Mouse (Mus musculus): ENCODE results near the gene Hes5. TPM values are rescaled to one million over a fixed set of nuclear protein-coding genes. Genes with fewer than 3 reads are reported as not detected.

Gene Hes5
- polyA plus RNA-seq, 1 experiment from 2014 or later, result 159 TPM

GRCm38 (mm10) chr4:155006296-155006695 is 45.6 kb downstream of the Hes5 start:
- H3K9ac ChIP-seq, result no peak overlapping the region
- H3K4me2 ChIP-seq, result no peak overlapping the region
- H3K4me3 ChIP-seq, result no peak overlapping the region
- ATAC-seq (ENCODE audit: low FRiP score, low read depth), result no peak
- no peaks in the 10 kb centered on the region for H3K36me3 ChIP-seq
- 66% methylated on average over 10 of the region's 10 CpGs for WGBS
- H3K9me3 ChIP-seq, result no peaks in the 10 kb centered on the region
- no peaks in the 10 kb centered on the region for H3K27me3 ChIP-seq
- peaks cover 10% of the 10 kb centered on the region for H3K4me1 ChIP-seq (replicated peaks)
- 0 out of 2 replicates have a peak overlapping the region, but pooled peaks have one; percentile 10 for H3K27ac ChIP-seq (replicated peaks)

- Histone ChIP-seq H3K4me3 (no peak overlapping the region), H3K27me3 (no peaks in the 10 kb centered on the region), H3K4me2 (no peak overlapping the region), H3K4me1 (replicated peaks) (peaks cover 22% of the 10 kb centered on the region), H3K27ac (replicated peaks) (no peak overlapping the region), H3K9ac (no peak overlapping the region), H3K9me3 (no peaks in the 10 kb centered on the region), H3K36me3 (no peaks in the 10 kb centered on the region)
- ATAC-seq (ENCODE audit: low FRiP score, low read depth), result no peak
- WGBS, result 87% methylated on average over 3 of the region's 3 CpGs
Measured at GRCm38 (mm10) chr4:155007641-155008040, 46.9 kb downstream of the Hes5 start.

DNA sequence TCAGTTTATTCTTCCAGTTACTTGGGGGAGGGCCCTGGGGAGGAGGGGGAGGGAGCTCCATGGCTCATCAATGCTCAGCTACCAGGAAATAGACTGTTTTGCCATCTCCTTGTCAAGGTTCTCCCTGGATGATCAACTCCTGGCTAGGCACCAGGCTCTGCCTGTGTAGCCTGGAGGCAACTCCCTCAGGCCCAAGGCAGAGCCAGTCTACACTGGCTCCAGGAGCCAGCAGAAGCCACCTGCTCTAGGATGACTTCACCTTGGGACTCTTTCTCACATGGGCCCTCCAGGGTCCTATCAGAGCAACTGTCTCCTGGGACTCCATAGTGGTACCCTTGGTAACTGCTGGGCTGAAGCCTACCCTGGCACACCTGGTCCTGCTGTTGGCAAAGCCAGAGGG is 47.4 kb downstream of the Hes5 start:
- H3K9me3 ChIP-seq, result no peaks in the 10 kb centered on the region
- no peaks in the 10 kb centered on the region for H3K27me3 ChIP-seq
- H3K9ac ChIP-seq, result no peak overlapping the region
- no peak overlapping the region for H3K4me3 ChIP-seq
- H3K4me1 ChIP-seq (replicated peaks), result peaks cover 24% of the 10 kb centered on the region
- H3K36me3 ChIP-seq, result no peaks in the 10 kb centered on the region
- H3K27ac ChIP-seq (replicated peaks), result no peak overlapping the region
- no peak overlapping the region for H3K4me2 ChIP-seq
- ATAC-seq (ENCODE audit: low FRiP score, low read depth), result no peak

DNA sequence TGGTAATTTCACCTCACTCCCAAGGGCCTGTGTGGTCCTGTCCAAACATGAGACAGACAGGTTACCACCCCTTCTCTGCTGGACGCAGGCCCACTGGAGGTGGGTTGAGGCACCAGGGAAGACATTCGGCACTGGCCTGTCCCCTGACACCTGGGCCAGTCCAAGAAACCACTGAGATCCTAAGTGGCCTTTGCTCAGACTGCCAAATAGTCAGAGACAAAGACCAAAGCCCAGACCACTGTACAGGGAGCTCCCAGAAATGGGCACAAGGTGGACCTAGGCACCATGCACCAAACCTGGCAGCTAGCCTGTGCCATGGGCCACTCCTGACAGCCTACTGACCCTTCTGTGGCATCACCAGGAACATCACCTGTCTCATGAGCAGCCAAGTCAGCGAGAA is 48.5 kb downstream of the Hes5 start:
- no peak for ATAC-seq (ENCODE audit: low FRiP score, low read depth)
- H3K4me2 ChIP-seq, result no peak overlapping the region
- peaks cover 24% of the 10 kb centered on the region for H3K4me1 ChIP-seq (replicated peaks)
- no peak overlapping the region for H3K4me3 ChIP-seq
- no peaks in the 10 kb centered on the region for H3K27me3 ChIP-seq
- H3K27ac ChIP-seq (replicated peaks), result no peak overlapping the region
- H3K9me3 ChIP-seq, result no peaks in the 10 kb centered on the region
- WGBS, result 85% methylated on average over 3 of the region's 3 CpGs
- H3K36me3 ChIP-seq, result no peaks in the 10 kb centered on the region
- H3K9ac ChIP-seq, result no peak overlapping the region

DNA sequence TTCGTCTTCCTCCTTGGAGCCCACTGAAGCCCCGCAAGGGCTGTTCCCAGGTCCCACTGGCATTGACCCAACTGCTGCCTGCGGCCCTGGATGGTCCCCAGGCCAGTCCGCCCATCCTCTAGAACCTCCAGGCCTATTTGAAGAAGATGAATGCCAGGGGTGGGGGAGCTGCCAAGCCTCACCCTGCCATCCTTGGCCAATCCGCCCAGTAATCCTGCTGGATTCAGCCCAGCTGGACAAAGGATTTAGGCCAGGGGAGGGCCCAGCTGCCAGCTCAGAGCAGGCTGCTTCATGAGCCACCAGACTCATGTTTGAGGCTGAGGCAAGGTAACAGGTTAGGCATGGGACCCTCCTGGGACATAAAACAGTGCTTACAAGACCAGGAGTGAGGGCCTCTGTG is 50.1 kb downstream of the Hes5 start:
- no peaks in the 10 kb centered on the region for H3K36me3 ChIP-seq
- H3K4me1 ChIP-seq (replicated peaks), result peaks cover 24% of the 10 kb centered on the region
- H3K9ac ChIP-seq, result no peak overlapping the region
- H3K4me3 ChIP-seq, result no peak overlapping the region
- no peak overlapping the region for H3K4me2 ChIP-seq
- WGBS, result 64% methylated on average over 5 of the region's 5 CpGs
- 0 out of 2 replicates have a peak, but pooled peaks have one; percentile 50 for ATAC-seq (ENCODE audit: low FRiP score, low read depth)
- H3K27me3 ChIP-seq, result no peaks in the 10 kb centered on the region
- H3K27ac ChIP-seq (replicated peaks), result no peak overlapping the region
- no peaks in the 10 kb centered on the region for H3K9me3 ChIP-seq

- H3K9ac ChIP-seq, result no peak overlapping the region
- 80% methylated on average over 8 of the region's 8 CpGs for WGBS
- no peak overlapping the region for H3K27ac ChIP-seq (replicated peaks)
- no peaks in the 10 kb centered on the region for H3K36me3 ChIP-seq
- no peak overlapping the region for H3K4me3 ChIP-seq
- no peak for ATAC-seq (ENCODE audit: low FRiP score, low read depth)
- no peaks in the 10 kb centered on the region for H3K9me3 ChIP-seq
- H3K4me2 ChIP-seq, result no peak overlapping the region
- no peaks in the 10 kb centered on the region for H3K27me3 ChIP-seq
- peaks cover 24% of the 10 kb centered on the region for H3K4me1 ChIP-seq (replicated peaks)
Measured at GRCm38 (mm10) chr4:155011312-155012025, 50.7 kb downstream of the Hes5 start.

Other genes with a start within 250 kb of the Hes5 start
- 1.2 and 2.0 TPM in 2 replicates for gene Ttc34, start 123.5 kb upstream of the Hes5 start, polyA plus RNA-seq (2015; fragmentation: Nextera tagmentation; extraction: Ambion mirVana)
- gene Mmel1, start 91.3 kb upstream of the Hes5 start, polyA plus RNA-seq (2015; fragmentation: Nextera tagmentation; extraction: Ambion mirVana), result 0.45 and 0.86 TPM in 2 replicates
- gene Fam213b, start 61.8 kb upstream of the Hes5 start, polyA plus RNA-seq (2015; fragmentation: Nextera tagmentation; extraction: Ambion mirVana), result 64.2 and 67.1 TPM in 2 replicates
- 0.64 and 0.71 TPM in 2 replicates for gene Tnfrsf14, start 32.4 kb upstream of the Hes5 start, polyA plus RNA-seq (2015; fragmentation: Nextera tagmentation; extraction: Ambion mirVana)
- gene Pank4, start 3.2 kb downstream of the Hes5 start, polyA plus RNA-seq (2015; fragmentation: Nextera tagmentation; extraction: Ambion mirVana), result 35.9 and 37.3 TPM in 2 replicates
- 17.9 and 18.2 TPM in 2 replicates for gene Plch2, start 95.9 kb downstream of the Hes5 start, polyA plus RNA-seq (2015; fragmentation: Nextera tagmentation; extraction: Ambion mirVana)
- 22.3 and 23.9 TPM in 2 replicates for gene Pex10, start 106.1 kb downstream of the Hes5 start, polyA plus RNA-seq (2015; fragmentation: Nextera tagmentation; extraction: Ambion mirVana)
- 124 and 125 TPM in 2 replicates for gene Rer1, start 125.5 kb downstream of the Hes5 start, polyA plus RNA-seq (2015; fragmentation: Nextera tagmentation; extraction: Ambion mirVana)
- 8.1 and 10.0 TPM in 2 replicates for gene Morn1, start 125.7 kb downstream of the Hes5 start, polyA plus RNA-seq (2015; fragmentation: Nextera tagmentation; extraction: Ambion mirVana)

Measured in hindbrain, embryonic 15.5 days (tissue).